Comparison of ENCODE assay signal across 8 mouse cellular contexts in the genomic region with DNA sequence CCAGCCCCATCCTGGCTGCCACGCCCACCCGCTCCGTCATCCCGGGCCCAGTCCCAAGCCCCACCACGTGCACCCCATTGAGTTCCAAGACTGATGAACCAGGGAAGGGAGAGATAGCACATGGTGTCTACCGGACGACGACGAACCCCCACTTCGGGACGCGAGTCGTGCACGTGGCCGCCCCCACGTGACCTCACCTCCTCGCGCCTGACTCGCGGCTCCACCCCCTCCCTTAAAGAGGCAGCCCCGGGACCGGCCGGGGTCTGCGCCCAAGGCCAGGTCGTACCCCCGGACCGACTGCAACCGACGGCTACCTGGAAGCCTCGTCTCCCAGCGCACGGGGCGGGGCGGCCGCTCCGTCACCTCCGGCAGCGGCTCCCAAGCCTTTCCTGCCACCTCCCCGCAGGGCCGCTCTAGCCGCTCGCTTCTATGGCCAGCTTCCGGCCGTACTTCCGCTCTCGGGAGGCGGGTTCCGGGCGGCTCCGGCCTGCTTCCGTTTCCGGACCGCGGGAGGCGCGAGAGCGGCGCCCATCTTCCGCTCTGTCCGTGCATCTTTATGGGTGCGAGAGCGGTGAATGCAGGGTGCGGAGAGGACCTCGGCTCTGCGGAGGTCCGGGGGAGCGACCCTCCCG. TPM values are rescaled to one million over a fixed set of nuclear protein-coding genes. Genes with fewer than 3 reads are reported as not detected.
A peak's percentile ranks its signal among the peaks of the same experiment; 100 is the strongest.
DNase-seq lines count a peak whose midpoint lies in the region; ATAC-seq lines count a peak whose summit lies in the region.

A gene (minus strand): TSS at position 451 of the 632 bp plus-strand sequence.

- WGBS in hindbrain, embryonic 11.5 days, result under 1% methylated on average over 67 of the region's 68 CpGs

- H3K27ac ChIP-seq in hindbrain, embryonic 11.5 days (ENCODE audit: low read depth, low read length), result peak within 1 kb of the TSS; percentile 84

- no peaks in the 10 kb centered on the region for H3K27me3 ChIP-seq in hindbrain, embryonic 11.5 days (ENCODE audit: control insufficient read depth, insufficient read depth, low read length)

- peak within 1 kb of the TSS; percentile 82 for H3K4me2 ChIP-seq in hindbrain, embryonic 11.5 days (replicated peaks; ENCODE audit: low read depth, low read length)

- DNase-seq in MN1 (ENCODE audit: low spot score), result peak; percentile 95
- peak; percentile 93 for DNase-seq in cerebellum, adult 9-10 months
- peak; percentile 83 to 96 for DNase-seq in frontal cortex, adult 2 months (ENCODE audit: extremely low spot score in 1 of 2, low spot score in 1 of 2)
- DNase-seq in hindbrain, embryonic 11.5 days (ENCODE audit: low spot score), result peak; percentile 95
- peak; percentile 97 for DNase-seq in layer of hippocampus, postnatal 10 days (ENCODE audit: low spot score in 2 of 2)
- peak; percentile 97 for DNase-seq in lung, postnatal 10 days
- peak; percentile 97 for DNase-seq in ovary, postnatal 36 days (ENCODE audit: low spot score)
- peak; percentile 97 for DNase-seq in thymus, postnatal 25 days

- peak within 1 kb of the TSS; percentile 83 for H3K4me3 ChIP-seq in hindbrain, embryonic 11.5 days (ENCODE audit: low read depth, low read length)

- H3K36me3 ChIP-seq in hindbrain, embryonic 11.5 days (ENCODE audit: control insufficient read depth, insufficient read depth, low read length), result no peaks in the 10 kb centered on the region

- no peaks in the 10 kb centered on the region for H3K9me3 ChIP-seq in hindbrain, embryonic 11.5 days (ENCODE audit: control insufficient read depth, low read length)

- H3K4me1 ChIP-seq in hindbrain, embryonic 11.5 days (replicated peaks; ENCODE audit: control insufficient read depth, insufficient read depth, low read length), result no peaks in the 10 kb centered on the region; the same call in none of the 2 replicates

- peak within 1 kb of the TSS; percentile 94 for H3K9ac ChIP-seq in hindbrain, embryonic 11.5 days (ENCODE audit: low read depth, low read length)

- ATAC-seq in hindbrain, embryonic 11.5 days (ENCODE audit: low FRiP score), result peak; percentile 93

RNA-seq across cellular contexts. Expression of the gene that starts here (rescaled TPM):
- 261 and 265 TPM in 2 replicates for polyA plus RNA-seq in frontal cortex, adult 2 months (2012; rRNA removed)
- 94.3 and 99.7 TPM in 2 replicates for polyA plus RNA-seq in hindbrain, embryonic 11.5 days (2014; fragmentation: Nextera tagmentation; extraction: Ambion mirVana)
- total RNA-seq in layer of hippocampus, postnatal 10 days (2021), result 100 to 1,000 TPM in 1 of 2 experiments, 10 to 100 TPM in 1; 97.7 to 101 TPM

Comparison
In these comparisons a context has a peak if more than half of its experiments do, and no peak if none do; other contexts are left out.
1. Peak in every context shown above with its lines: DNase-seq, ATAC-seq, H3K4me3 ChIP-seq and H3K27ac ChIP-seq.